Mouse (Mus musculus) CH12.LX (cell line): ENCODE data around the gene Slc43a1.

ENCODE experiments used
- EP300 ChIP-seq: IDR thresholded peaks from 2 replicates; pipeline ENCODE4 v1.6.1; 2011; ENCODE audit warnings: low read length, improper control_type of control experiment
- KAT2A ChIP-seq: IDR thresholded peaks from 2 replicates; pipeline ENCODE4 v1.6.1; 2012; ENCODE audit warnings: low read length, improper control_type of control experiment, inconsistent platforms; ENCODE audit not compliant: insufficient replicate concordance
- POLR2A ChIP-seq: IDR thresholded peaks from 2 replicates; pipeline ENCODE4 v1.6.1; 2011; ENCODE audit warnings: low read depth, mild to moderate bottlenecking, improper control_type of control experiment, low read length
- TBP ChIP-seq: conservative IDR thresholded peaks from 2 replicates; pipeline ENCODE4 v1.6.1; 2011; ENCODE audit warnings: low read depth, low read length, improper control_type of control experiment
- TCF12 ChIP-seq: IDR thresholded peaks from 2 replicates; pipeline ENCODE4 v1.6.1; 2014; ENCODE audit warnings: low read depth, mild to moderate bottlenecking, inconsistent platforms, low read length, improper control_type of control experiment
- ZKSCAN1 ChIP-seq: IDR thresholded peaks from 2 replicates; pipeline ENCODE4 v1.6.1; 2012; ENCODE audit warnings: low read depth, inconsistent platforms, low read length, improper control_type of control experiment, borderline replicate concordance

GRCm38 (mm10) chr2:84803963-84804362 lies 34.7 kb upstream of the Slc43a1 start:
- TF ChIP-seq TCF12 (no peak), ZKSCAN1 (no peak), TBP (no peak), POLR2A (no peak), EP300 (no peak), KAT2A (no peak)
